Mouse (Mus musculus): ENCODE measurements around the gene Smc3.
"Not testable (repeated sequence)": the region's sequence is repeated elsewhere in the genome, so short reads cannot be mapped to it uniquely, and the experiment has no call there.

Smc3 gene

GRCm38 (mm10) chr19:53653624-53654467 is 53.6 kb downstream of the Smc3 start:
- DNase-seq (ENCODE audit: inconsistent ontology term): peak; percentile 43

DNA sequence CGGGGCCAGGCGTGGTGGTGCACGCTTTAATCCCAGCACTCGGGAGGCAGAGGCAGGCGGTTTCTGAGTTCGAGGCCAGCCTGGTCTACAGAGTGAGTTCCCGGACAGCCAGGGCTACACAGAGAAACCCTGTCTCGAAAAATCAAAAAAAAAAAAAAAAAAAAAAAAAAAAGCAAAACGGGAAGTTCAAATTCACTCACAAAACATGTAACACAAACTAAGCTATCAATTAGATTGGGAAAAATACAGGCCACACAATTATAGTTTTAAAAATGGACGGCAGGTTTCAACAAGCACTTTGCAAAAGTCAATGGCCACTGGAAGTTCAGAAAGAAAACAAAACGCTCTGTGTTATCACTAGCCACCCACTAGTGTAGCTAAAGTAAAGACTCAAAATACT is 56.2 kb downstream of the Smc3 start:
- DNase-seq (ENCODE audit: inconsistent ontology term): not testable (repeated sequence)

DNA sequence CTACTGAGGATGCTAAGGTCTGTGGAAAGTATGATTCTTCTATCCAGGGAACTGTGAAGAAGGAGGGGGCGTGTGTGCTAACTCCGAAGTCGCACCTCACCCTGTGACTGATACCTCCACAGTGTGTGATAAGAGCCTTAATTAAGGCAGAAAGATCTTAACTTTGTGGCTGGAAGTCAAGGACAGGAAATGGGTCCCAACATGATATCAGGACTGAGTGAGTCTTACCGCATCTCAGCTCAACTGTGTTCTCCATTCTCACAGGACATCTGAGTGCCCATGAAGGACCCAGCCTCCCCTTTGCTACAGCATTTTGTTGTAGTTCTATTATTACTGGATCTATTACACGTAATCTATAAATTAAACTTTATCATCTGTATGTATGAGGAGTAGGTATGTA is 57.2 kb downstream of the Smc3 start:
- no peak for DNase-seq (ENCODE audit: inconsistent ontology term)

GRCm38 (mm10) chr19:53660722-53661420 is 60.7 kb downstream of the Smc3 start:
- DNase-seq (ENCODE audit: inconsistent ontology term): peak; percentile 34

GRCm38 (mm10) chr19:53661938-53662722 is 61.9 kb downstream of the Smc3 start:
- no peak for DNase-seq (ENCODE audit: inconsistent ontology term)

GRCm38 (mm10) chr19:53664831-53665230 is 64.6 kb downstream of the Smc3 start:
- no peak for DNase-seq (ENCODE audit: inconsistent ontology term)

DNA sequence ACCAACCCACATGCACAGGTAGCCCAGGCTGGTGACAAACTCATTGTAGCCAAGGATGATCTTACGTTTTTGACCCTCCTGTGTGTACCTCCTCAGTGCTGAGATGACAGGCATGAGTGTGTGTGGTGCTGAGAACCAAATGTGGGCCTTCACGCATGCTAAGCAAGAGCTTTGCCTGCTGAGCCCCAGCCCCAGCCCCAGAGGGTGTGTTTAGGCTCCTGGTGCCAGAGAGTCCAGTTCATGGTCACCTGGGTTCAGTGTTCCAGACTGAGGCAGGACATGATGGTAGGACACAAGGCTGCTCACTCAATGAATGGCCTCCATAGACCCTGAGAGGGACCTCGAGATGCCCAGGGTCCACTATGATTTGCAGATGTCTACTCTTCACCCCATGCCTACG is 65.2 kb downstream of the Smc3 start:
- DNase-seq (ENCODE audit: inconsistent ontology term): no peak

DNA sequence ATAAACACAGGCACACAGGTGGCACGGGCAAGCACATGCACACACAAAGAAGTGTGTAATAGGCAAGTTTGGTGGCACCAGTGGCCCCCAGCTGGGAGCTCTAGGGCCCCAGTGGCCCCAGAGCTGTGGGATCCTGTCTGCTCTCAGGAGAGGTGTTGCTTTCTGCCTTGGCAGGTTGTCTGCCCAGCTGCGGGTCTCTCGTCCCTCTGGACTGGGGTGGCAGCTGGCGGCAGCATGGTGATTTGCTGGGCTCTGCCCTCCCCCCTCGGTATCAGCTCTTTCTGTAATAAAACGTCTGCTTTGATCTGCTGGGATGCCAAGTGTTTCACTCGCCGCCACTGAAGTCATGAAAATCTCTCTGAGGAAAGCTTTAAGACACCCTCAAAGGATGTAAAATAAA is 66.5 kb downstream of the Smc3 start:
- no peak for DNase-seq (ENCODE audit: inconsistent ontology term)

DNA sequence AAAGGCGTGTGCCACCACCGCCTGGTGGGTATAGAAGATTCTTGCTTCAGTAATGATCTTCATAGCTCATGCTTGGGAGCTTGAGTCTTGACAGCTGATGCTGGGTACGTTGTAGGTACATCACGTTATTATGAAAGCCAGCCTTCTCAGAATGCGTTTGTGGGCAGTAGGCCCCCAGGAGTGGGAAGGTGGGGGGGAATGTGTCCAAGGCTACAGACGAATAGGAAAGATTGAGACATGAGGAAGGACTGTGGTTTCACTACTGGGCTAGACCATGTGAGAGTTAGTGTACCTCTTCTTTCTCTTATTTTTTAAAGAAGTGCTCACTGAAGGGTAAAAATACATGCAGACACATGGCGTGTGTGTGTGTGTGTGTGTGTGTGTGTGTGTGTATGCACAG is 68.6 kb downstream of the Smc3 start:
- DNase-seq (ENCODE audit: inconsistent ontology term): no peak

GRCm38 (mm10) chr19:53670625-53671141 is 70.5 kb downstream of the Smc3 start:
- peak; percentile 27 for DNase-seq (ENCODE audit: inconsistent ontology term)

- peak; percentile 25 for DNase-seq (ENCODE audit: inconsistent ontology term)
These were observed 71.2 kb downstream of the Smc3 start for GRCm38 (mm10) chr19:53671432-53671831.

DNA sequence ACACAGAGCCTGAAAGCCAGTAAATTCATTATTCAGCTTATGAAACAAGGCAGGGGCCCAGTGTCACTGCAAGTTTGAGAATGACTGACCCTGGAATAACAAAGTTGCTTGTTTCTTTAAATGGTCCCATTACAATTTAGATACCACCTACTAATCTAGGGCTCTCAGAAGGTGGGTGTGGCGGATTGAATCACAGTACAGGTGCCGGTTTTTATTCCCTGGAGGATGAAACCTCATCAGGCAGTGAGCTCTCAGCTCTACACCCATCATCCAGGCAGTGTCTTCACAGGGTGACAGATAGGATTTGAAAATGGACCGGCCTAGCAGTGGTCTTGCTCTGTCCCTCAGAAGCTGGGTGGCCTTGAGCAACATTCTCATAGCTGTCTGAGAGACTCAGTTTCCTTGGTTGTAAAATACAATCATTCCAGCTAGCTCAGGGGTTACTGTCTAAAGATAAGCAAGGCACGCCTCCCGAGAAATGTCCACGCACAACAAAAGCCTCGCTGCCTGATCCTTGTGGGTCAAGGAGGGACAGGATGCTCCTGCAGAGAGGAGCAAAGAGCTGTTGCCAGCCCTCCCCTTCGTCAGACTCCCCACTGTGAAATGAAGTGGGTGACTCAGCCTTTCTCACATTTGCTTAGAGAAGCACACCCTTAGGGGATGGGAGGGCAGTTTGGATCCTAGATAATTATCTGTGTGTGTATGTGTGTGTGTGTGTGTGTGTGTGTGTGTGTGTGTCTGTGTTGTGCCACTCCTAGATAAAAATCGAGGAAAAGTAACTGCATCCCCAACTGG is 74.1 kb downstream of the Smc3 start:
- peak; percentile 63 for DNase-seq (ENCODE audit: inconsistent ontology term)

- DNase-seq (ENCODE audit: inconsistent ontology term): peak; percentile 45
These were observed 76.0 kb downstream of the Smc3 start for GRCm38 (mm10) chr19:53676228-53676627.

- DNase-seq (ENCODE audit: inconsistent ontology term): peak; percentile 86
These were observed 76.8 kb downstream of the Smc3 start, which contains the start of gene Rbm20 for GRCm38 (mm10) chr19:53676718-53677634. TSS of gene Rbm20 (plus strand) at chr19:53677306.

DNA sequence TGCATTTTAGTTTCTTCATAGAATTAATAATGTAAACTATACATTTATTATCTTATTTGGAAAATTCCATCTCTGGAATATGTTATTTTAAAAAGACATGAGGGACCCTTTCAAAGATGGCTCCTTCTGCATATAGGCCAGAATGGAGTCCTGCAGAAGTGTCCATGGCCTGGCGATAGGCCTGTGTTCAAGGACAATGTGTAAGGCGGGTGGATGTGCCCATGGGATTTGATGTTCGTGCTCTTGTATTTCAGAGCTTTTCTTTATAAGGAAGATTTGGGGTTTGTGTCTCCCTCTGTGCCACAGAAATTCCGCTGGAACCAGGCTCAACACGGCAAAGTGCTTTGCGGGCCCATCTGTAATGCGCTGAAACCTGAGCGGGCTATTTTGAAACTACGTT is 79.0 kb downstream of the Smc3 start:
- no peak for DNase-seq (ENCODE audit: inconsistent ontology term)

- DNase-seq (ENCODE audit: inconsistent ontology term): no peak
These were observed 79.8 kb downstream of the Smc3 start for GRCm38 (mm10) chr19:53679981-53680380.

GRCm38 (mm10) chr19:53682427-53682826 is 82.2 kb downstream of the Smc3 start:
- no peak for DNase-seq (ENCODE audit: inconsistent ontology term)

- DNase-seq (ENCODE audit: inconsistent ontology term): no peak
These were observed 87.4 kb downstream of the Smc3 start for GRCm38 (mm10) chr19:53687592-53687991.

DNA sequence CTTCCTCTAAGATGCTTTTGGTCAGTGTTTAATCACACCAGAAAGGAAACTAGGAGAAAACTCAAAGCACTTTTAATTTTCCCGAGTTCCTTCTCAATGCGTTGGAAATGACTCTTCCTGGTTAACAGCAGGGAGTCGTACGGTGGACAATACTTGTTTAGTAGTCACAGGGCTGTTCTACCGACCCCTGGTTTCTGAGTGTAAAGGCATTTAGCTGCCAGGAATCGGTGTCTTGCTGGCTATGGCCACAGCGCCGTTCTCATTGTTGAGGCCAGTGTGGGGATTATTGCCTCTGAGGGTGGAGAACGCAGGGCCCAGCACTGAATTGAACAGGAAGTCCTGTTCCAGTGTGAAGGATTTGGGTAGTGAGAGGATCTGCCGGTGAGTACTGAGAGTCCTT is 90.6 kb downstream of the Smc3 start:
- DNase-seq (ENCODE audit: inconsistent ontology term): no peak

DNA sequence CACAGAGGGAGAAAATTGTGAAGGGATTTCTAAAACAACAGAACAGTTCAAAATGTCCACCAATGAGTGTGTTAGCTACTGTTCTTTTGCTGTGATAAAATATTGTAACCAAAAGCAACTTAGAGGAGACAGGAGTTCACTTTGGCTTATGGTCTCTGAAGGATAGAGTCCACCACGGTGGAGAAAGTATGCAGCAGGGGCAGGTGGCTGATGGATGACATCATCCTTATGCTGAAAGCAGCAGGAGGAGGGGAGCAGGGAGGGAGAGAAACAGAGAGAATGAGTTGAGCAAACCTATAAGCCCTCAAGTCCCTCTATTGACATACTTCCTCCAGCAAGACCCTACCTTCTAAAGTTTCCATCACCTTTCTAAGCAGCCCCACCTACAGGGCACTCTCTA is 93.8 kb downstream of the Smc3 start:
- DNase-seq (ENCODE audit: inconsistent ontology term): no peak

All from Muller cell, postnatal 12 days (primary cell).